Mouse (Mus musculus) adrenal gland, postnatal 14 days (tissue): Measurements from ENCODE around the gene Dda1. TPM values are rescaled to one million over a fixed set of nuclear protein-coding genes. Genes with fewer than 3 reads are reported as not detected.

Source experiments
- DNase-seq: peaks from one replicate; pipeline ENCODE4 v3.0.0; 2021; ENCODE audit warnings: mixed read lengths
- total RNA-seq: library from RNA; stranded (reverse); gene quantifications from 2 replicates; pipeline ENCODE4 v1.2.3, GENCODE M21; 2021

Gene Dda1
- total RNA-seq, 1 experiment from 2014 or later: 54.4 TPM

GRCm38 (mm10) chr8:71468001-71468400, 998 bp upstream of the Dda1 start:
- no peak for DNase-seq

- DNase-seq: peak; percentile 73
Observed at GRCm38 (mm10) chr8:71469411-71469810, 412 bp downstream of the Dda1 start.

DNA sequence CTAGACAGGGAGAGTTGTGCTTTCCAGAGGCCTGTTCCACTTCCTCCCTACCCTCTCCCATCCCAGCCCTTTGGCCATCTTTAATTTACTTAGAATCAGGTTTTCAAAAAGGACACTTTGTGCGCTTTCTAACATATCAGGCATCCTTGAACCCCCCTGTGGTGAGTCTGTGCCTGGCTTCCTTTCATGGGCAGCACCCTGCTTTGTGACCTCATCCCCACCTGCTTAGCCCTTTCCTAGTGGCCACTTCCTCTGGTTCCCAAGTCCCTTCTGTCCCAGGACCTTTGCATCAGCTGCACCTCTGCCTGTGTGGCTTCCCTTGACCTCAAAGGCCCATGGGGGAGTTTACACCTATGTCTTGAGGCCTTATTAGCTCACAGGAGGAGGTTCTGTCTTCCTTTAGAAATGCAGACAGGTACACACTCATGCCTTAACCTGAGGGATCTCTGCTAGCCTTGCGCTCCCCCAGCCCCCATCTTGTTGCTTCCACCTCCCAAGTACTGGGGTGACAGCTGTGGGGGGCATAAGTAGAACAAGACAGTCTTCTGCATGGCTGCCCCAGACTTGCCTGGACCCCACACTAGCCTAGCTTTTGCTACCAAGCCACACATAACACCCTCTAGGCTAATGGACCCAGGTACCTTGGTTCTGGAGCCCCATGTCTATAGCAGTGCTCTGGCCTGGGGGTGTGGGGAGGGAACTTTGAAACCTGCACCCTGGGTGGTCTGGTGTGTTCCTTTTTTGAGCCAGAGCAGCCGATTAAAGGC, 1.3 kb downstream of the Dda1 start:
- DNase-seq: no peak

GRCm38 (mm10) chr8:71470913-71471255, 1.9 kb downstream of the Dda1 start:
- no peak for DNase-seq

- no peak for DNase-seq
Observed at GRCm38 (mm10) chr8:71471861-71472260, 2.9 kb downstream of the Dda1 start.

DNA sequence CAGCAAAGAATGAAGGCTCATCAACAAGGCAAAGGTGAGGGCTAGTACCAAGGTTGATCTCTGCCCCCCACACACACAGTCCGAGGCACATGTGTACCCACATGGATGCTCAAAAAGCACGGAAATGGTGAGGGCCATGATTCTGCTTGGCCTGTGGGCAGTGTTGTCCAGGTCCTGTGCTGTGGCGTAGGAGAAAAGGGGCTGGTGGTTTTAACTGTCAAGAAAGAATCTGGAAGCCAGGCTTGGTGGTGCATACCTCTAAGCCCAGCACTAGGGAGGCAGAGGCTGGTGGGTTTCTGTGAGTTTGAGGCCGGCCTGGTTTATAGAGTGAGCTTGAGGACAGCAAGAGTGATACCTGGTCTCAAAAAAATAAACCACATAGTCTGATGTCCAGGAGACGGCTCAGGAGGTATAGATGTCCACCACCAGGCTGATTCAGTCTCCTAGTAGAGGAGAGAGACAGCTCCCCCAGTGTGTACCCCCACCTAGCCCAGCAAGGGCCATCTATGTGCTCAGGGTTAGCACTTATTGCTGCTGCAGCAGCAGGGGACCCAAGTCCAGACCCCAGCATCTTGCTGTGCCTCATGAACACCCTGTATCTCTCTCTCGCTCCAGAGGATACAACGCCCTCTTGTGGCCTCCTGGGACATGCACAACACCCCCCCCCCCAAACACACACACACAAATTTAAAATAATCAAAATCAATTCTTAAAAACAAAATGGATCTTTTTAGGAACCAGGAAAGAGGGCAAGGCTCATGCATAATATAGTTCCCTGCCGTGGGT, 3.8 kb downstream of the Dda1 start:
- no peak for DNase-seq

GRCm38 (mm10) chr8:71474344-71474743, 5.3 kb downstream of the Dda1 start:
- DNase-seq: no peak

GRCm38 (mm10) chr8:71474785-71475701, 6.0 kb downstream of the Dda1 start:
- no peak for DNase-seq

DNA sequence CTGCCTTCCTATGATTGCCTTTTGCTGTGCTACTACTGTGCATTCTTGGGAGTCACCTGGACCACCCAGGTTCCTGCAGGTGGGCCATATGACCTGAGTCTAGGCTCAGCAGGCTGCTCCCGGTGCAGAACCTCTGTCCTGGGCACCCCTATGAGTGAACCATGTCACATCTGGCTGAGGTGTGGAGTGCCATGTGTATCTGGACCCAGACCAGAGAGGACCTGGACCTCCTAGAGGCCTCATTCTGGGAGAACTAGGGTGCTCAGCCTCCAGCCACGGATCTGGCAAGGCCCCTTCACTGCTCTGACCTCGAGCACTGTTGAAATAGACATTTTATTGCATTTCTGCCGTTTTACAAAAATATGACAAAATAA, 6.7 kb downstream of the Dda1 start:
- no peak for DNase-seq

- DNase-seq: peak; percentile 94
Observed at GRCm38 (mm10) chr8:71476099-71476940, 7.3 kb downstream of the Dda1 start.

DNA sequence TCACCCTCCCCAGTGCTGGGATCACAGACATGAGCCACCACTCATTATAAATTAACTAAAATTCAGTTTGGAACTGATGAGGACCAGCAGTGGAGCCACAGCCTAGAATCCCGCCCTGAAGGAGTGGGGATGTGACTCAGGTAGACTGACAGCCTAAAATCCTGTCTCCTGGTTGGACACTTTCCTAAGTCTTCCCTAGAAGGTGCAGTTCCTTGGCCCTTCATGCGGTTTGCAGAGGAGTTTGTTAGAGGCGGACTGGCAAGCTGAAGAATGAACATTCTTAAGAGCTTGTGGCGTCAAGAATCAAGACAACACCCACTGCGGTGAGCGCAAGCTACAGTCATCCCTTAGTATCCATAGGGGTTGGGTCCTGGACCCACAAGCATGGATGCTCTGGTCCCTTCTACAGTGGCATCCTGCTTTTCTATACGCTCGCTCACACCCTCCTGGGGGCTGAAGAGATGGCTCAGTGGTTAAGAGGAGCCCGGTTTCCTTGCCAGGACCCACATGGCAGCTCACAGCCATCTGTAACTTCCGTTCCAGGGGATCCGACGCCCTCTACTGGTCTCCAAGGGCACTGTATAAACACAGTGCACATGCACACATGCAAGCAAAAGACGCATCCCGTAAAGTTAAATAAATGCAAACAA, 8.3 kb downstream of the Dda1 start:
- DNase-seq: peak; percentile 61

DNA sequence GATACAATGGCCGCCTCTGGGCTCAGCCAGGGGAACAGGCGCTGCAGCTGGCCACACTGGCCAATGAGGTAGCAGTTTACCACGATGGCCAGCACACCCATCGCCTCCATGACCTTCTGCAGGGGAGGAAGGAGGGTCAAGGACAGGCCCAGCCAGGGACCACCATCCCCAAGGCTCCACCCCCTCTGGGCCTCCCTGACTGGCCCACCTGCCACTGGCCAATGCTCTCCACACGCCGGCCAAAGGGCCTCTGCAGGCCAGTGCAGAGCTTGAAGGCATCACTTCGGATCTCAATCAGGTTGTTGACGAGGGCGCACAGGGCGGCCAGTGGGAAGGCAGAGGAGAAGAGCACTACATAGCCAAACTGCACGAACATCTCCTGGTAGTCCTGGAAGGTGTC, 9.9 kb downstream of the Dda1 start:
- DNase-seq: no peak

GRCm38 (mm10) chr8:71483932-71484331, 14.9 kb downstream of the Dda1 start:
- DNase-seq: peak; percentile 49

GRCm38 (mm10) chr8:71484736-71485135, 15.7 kb downstream of the Dda1 start:
- DNase-seq: no peak

- DNase-seq: peak; percentile 93
Observed at GRCm38 (mm10) chr8:71485142-71486135, 16.4 kb downstream of the Dda1 start, which contains the start of gene Ano8. Ano8 (minus strand) TSS chr8:71485963.

DNA sequence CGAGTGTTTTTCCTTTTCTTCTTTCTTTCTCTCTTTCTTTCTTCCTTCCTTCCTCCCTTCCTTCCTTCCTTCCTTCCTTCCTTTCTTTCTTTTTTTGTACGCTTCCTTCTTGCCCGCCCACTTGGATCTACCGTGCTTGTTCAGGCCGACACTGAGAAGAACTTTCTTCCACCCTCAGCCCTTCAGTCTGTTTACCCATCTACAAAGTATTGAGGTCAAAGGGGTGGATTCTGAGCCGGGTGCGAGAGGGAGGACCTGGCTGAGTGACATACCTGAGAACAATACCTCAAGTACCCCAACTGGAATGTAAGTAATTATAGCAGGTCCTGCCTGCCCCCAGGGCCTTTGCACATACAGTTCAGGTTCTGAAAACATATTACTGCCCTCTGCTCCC, 17.1 kb downstream of the Dda1 start:
- no peak for DNase-seq

DNA sequence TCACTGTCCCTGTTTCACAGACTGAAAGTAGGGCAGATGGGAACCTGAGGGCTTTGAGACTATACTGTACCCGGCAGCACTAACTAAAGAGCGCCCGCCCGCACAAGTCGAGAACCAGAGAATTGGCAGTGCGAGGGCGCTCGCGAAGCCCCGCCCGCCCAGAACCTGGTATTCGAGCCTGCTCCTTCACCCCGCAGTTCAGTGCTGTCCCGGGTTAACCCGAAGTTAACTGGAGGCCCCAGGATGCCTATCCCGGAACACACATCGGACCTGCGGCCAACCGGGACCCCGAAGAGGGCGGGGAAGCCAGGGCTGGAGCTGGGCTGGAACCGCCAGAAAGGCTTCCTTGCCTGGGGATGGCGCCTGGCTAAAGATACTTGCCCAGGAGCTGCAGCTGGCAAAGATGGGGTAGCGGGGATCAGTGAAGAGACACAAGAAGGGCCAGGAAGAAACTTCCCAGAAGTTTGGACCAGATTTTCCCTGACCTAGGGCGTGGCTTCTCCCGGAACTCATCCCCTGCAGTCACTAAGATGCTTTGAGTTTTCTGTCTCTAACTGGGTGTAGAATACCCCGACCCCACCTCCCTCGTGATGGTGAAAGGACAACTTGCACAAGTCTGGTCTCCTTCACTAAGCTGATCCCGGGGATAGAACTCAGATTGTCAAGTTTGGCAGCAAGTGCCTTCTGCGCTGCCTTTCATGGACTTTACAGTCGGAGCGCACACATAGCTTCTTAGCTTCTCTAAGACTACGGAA, 18.9 kb downstream of the Dda1 start, which contains the start of gene Gtpbp3:
Gene Gtpbp3 (plus strand): TSS at position 413 of the 755 bp plus-strand sequence.
- DNase-seq: peak; percentile 91

DNA sequence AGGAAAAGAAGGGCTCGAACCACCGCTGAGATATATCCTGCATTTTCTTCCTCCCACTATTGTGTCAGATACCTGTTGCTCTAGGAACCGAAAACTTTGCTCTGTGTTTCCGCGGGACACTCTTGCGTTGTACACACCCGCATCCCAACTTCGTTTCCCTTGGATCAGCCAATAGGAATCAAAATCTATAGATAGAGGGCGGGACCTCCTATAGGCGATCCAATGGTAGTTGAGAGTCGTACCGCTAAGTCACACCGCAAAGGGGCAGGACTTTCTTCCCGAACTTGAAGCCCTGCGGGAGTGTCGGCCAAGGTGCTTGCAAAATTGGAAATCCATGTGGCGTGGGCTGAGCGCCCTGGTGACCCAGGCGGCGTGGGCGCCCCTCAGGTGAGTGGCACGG, 19.5 kb downstream of the Dda1 start:
- DNase-seq: peak; percentile 92

- peak; percentile 93 for DNase-seq
Observed at GRCm38 (mm10) chr8:71495039-71495438, 26.0 kb downstream of the Dda1 start.
